Mouse (Mus musculus) C2C12 (cell line): Measurements from ENCODE around the gene Pkn1. TPM values are rescaled to one million over a fixed set of nuclear protein-coding genes. Genes with fewer than 3 reads are reported as not detected.

Experiments
- H3K27me3 ChIP-seq: one replicate; pipeline ENCODE4 v1.6.1; 2011; ENCODE audit not compliant: control insufficient read depth, insufficient read depth, insufficient read length
- H3K36me3 ChIP-seq: one replicate; pipeline ENCODE4 v1.6.1; 2011; ENCODE audit not compliant: control insufficient read depth, insufficient read depth
- H3K4me3 ChIP-seq: one replicate; pipeline ENCODE4 v1.5.1; 2011; ENCODE audit warnings: mild to moderate bottlenecking, control low read depth; ENCODE audit not compliant: poor library complexity, insufficient read depth, severe bottlenecking
- H3K79me2 ChIP-seq: one replicate; pipeline ENCODE4 v1.6.1; 2011; ENCODE audit not compliant: control insufficient read depth, insufficient read depth
- H3K79me3 ChIP-seq: one replicate; pipeline ENCODE4 v1.6.1; 2011; ENCODE audit warnings: low read depth, control low read depth
- H3ac ChIP-seq: one replicate; pipeline ENCODE3; 2011; ENCODE audit warnings: low read depth; ENCODE audit not compliant: control insufficient read depth, insufficient read length
- CEBPB ChIP-seq: IDR thresholded peaks from one replicate; pipeline ENCODE4 v1.6.1; 2011; ENCODE audit warnings: low read depth, mild to moderate bottlenecking, control low read depth, moderate library complexity
- CTCF ChIP-seq: IDR thresholded peaks from one replicate; pipeline ENCODE4 v1.5.1; 2011; ENCODE audit not compliant: control insufficient read depth, insufficient read depth, insufficient read length
- FOSL1 ChIP-seq: IDR thresholded peaks from one replicate; pipeline ENCODE4 v1.8.0; 2011; ENCODE audit warnings: mild to moderate bottlenecking, low read length; ENCODE audit not compliant: poor library complexity, insufficient read depth, severe bottlenecking
- MAX ChIP-seq: IDR thresholded peaks from one replicate; pipeline ENCODE4 v1.6.1; 2011; ENCODE audit warnings: mild to moderate bottlenecking, control low read depth
- MYOD1 ChIP-seq: IDR thresholded peaks from one replicate; pipeline ENCODE4 v1.6.1; 2011; ENCODE audit warnings: low read depth; ENCODE audit not compliant: control insufficient read depth, insufficient read length
- MYOG ChIP-seq: IDR thresholded peaks from one replicate; pipeline ENCODE4 v1.6.1; 2011; ENCODE audit not compliant: control insufficient read depth, insufficient read length; ENCODE audit errors: extremely low read depth
- USF1 ChIP-seq: IDR thresholded peaks from one replicate; pipeline ENCODE4 v1.6.1; 2011; ENCODE audit warnings: low read depth, mild to moderate bottlenecking, control low read depth, moderate library complexity
- polyA plus RNA-seq: library from polyadenylated mRNA; unstranded; fragments of >200 nt; fragmentation: generic; extraction: Trizol; gene quantifications from one replicate; pipeline ENCODE4 v1.2.1, GENCODE M21; 2012; ENCODE audit warnings: missing spikeins

The Pkn1 gene
- polyA plus RNA-seq, 1 experiment: 26.6 TPM

- Histone ChIP-seq H3K79me3 (peaks cover 30% of the 10 kb centered on the region), H3ac (peak overlapping the region; percentile 13), H3K79me2 (peaks cover 69% of the 10 kb centered on the region), H3K36me3 (peaks cover 1% of the 10 kb centered on the region), H3K4me3 (no peak overlapping the region), H3K27me3 (no peaks in the 10 kb centered on the region)
- TF ChIP-seq MYOG (no peak), FOSL1 (peak; percentile 87), MYOD1 (peak; percentile 29), CTCF (no peak), CEBPB (no peak), USF1 (no peak), MAX (no peak)
Observed at GRCm38 (mm10) chr8:83737852-83738562, 39.0 kb upstream of the Pkn1 start.

DNA sequence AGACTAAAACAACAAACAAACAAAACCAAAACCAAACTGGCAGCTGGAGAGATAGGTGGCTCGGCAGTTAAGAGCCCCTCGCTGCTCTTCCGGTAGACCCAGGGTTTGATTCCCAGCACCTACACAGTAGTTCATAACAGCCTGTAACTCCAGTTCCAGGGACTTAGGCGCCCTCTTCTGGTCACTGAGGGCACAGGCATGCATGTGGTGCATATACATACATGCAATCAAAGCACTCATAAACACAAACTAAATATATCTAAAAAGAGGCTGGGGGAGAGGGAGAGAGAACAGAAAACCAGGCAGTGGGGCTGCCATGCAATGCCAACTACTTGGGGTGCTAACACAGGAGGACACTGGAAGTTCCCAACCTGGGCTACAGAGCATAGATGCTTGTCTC, 38.4 kb upstream of the Pkn1 start:
- Histone ChIP-seq H3K36me3 (peaks cover 7% of the 10 kb centered on the region), H3K27me3 (no peaks in the 10 kb centered on the region), H3ac (peak overlapping the region; percentile 37), H3K79me3 (peaks cover 30% of the 10 kb centered on the region), H3K4me3 (no peak overlapping the region), H3K79me2 (peaks cover 69% of the 10 kb centered on the region)
- no peak for TF ChIP-seq FOSL1
- TF ChIP-seq CTCF: peak; percentile 0

GRCm38 (mm10) chr8:83736681-83737080, 37.7 kb upstream of the Pkn1 start:
- Histone ChIP-seq H3K27me3 (no peaks in the 10 kb centered on the region), H3K79me3 (peaks cover 30% of the 10 kb centered on the region), H3K36me3 (peaks cover 13% of the 10 kb centered on the region), H3ac (no peak overlapping the region), H3K4me3 (no peak overlapping the region), H3K79me2 (peaks cover 69% of the 10 kb centered on the region)
- TF ChIP-seq FOSL1: no peak
- no peak for TF ChIP-seq USF1
- TF ChIP-seq MAX: no peak
- no peak for TF ChIP-seq CTCF
- TF ChIP-seq CEBPB: no peak
- no peak for TF ChIP-seq MYOD1
- TF ChIP-seq MYOG: no peak

GRCm38 (mm10) chr8:83732919-83733318, 33.9 kb upstream of the Pkn1 start:
- no peak overlapping the region for H3ac ChIP-seq
- peaks cover 26% of the 10 kb centered on the region for H3K79me3 ChIP-seq
- peaks cover 43% of the 10 kb centered on the region for H3K79me2 ChIP-seq
- no peaks in the 10 kb centered on the region for H3K27me3 ChIP-seq
- H3K4me3 ChIP-seq: no peak overlapping the region
- TF ChIP-seq USF1 (no peak), FOSL1 (no peak), CTCF (no peak), CEBPB (no peak), MYOD1 (no peak), MYOG (no peak), MAX (no peak)
- H3K36me3 ChIP-seq: peaks cover 38% of the 10 kb centered on the region

DNA sequence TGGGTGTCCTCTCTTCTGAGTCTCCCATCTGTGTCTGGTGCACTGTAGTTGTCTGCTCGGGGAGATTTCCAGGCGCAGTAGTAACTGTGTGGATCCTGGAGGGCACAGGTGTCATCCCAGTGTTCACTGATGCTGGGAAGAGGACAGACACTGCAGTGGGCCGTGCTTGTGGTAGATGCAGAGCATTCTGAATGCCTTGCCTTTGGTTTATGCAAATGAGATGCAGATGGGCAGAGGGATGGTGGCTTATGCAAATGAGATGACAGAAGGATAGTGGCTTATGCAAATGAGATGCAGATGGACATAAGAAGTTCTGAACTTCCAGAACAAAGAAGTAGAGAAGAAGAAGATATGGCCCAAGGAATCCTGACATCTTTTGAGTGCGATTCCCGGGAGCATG, 32.9 kb upstream of the Pkn1 start:
- H3K27me3 ChIP-seq: no peaks in the 10 kb centered on the region
- no peak overlapping the region for H3K4me3 ChIP-seq
- no peak overlapping the region for H3ac ChIP-seq
- TF ChIP-seq MYOG: no peak
- no peak for TF ChIP-seq USF1
- no peak for TF ChIP-seq MAX
- no peak for TF ChIP-seq CEBPB
- no peak for TF ChIP-seq MYOD1
- no peak for TF ChIP-seq CTCF
- no peak for TF ChIP-seq FOSL1
- peaks cover 22% of the 10 kb centered on the region for H3K79me3 ChIP-seq
- H3K36me3 ChIP-seq: peaks cover 41% of the 10 kb centered on the region
- peaks cover 37% of the 10 kb centered on the region for H3K79me2 ChIP-seq
